Mouse (Mus musculus): Measurements from ENCODE around the gene Klhl10. TPM values are rescaled to one million over a fixed set of nuclear protein-coding genes. Genes with fewer than 3 reads are reported as not detected.

The Klhl10 gene
- polyA plus RNA-seq, 1 experiment from 2014 or later: 0.51 TPM

- H3K36me3 ChIP-seq (replicated peaks): no peaks in the 10 kb centered on the region
- ATAC-seq (ENCODE audit: low FRiP score): no peak
- 87% methylated on average over 11 of the region's 11 CpGs for WGBS
- H3K4me2 ChIP-seq: no peak overlapping the region
- no peak overlapping the region for H3K9ac ChIP-seq
- H3K4me1 ChIP-seq: peaks cover 39% of the 10 kb centered on the region
- H3K27ac ChIP-seq: no peak overlapping the region
- H3K9me3 ChIP-seq: no peaks in the 10 kb centered on the region
- no peak overlapping the region for H3K4me3 ChIP-seq (replicated peaks)
- H3K27me3 ChIP-seq: peaks cover 35% of the 10 kb centered on the region
Measured at GRCm38 (mm10) chr11:100411736-100412135, 30.0 kb upstream of the Klhl10 start.

GRCm38 (mm10) chr11:100413541-100413940 lies 28.2 kb upstream of the Klhl10 start:
- Histone ChIP-seq H3K4me1 (peaks cover 39% of the 10 kb centered on the region), H3K27me3 (peaks cover 40% of the 10 kb centered on the region), H3K4me2 (peak overlapping the region; percentile 74), H3K27ac (no peak overlapping the region), H3K4me3 (replicated peaks) (peak overlapping the region; percentile 54), H3K36me3 (replicated peaks) (no peaks in the 10 kb centered on the region), H3K9ac (peak overlapping the region; percentile 61), H3K9me3 (no peaks in the 10 kb centered on the region)
- WGBS: 80% methylated on average over 11 of the region's 11 CpGs
- no peak for ATAC-seq (ENCODE audit: low FRiP score)

- Histone ChIP-seq H3K9ac (peak within 1 kb of the TSS; percentile 61), H3K36me3 (replicated peaks) (no peaks in the 10 kb centered on the region), H3K4me1 (peaks cover 39% of the 10 kb centered on the region), H3K27me3 (peaks cover 40% of the 10 kb centered on the region), H3K9me3 (no peaks in the 10 kb centered on the region), H3K4me3 (replicated peaks) (peak within 1 kb of the TSS; percentile 54), H3K4me2 (peak within 1 kb of the TSS; percentile 74), H3K27ac (peak within 1 kb of the TSS; percentile 37)
- WGBS: 1% methylated on average over 93 of the region's 93 CpGs
- ATAC-seq (ENCODE audit: low FRiP score): peak; percentile 89
Measured at GRCm38 (mm10) chr11:100414021-100414913, 27.4 kb upstream of the Klhl10 start, which contains the start of gene P3h4. TSS of gene P3h4 (minus strand) at chr11:100414836.

- Histone ChIP-seq H3K9me3 (no peaks in the 10 kb centered on the region), H3K27ac (peak within 1 kb of the TSS; percentile 37), H3K4me1 (peaks cover 39% of the 10 kb centered on the region), H3K4me3 (replicated peaks) (peak within 1 kb of the TSS; percentile 54), H3K36me3 (replicated peaks) (no peaks in the 10 kb centered on the region), H3K27me3 (peaks cover 40% of the 10 kb centered on the region), H3K4me2 (peak within 1 kb of the TSS; percentile 74), H3K9ac (peak within 1 kb of the TSS; percentile 61)
- under 1% methylated on average over 30 of the region's 31 CpGs for WGBS
- ATAC-seq (ENCODE audit: low FRiP score): peak; percentile 49; the same call in 1 of the 2 replicates
Measured at GRCm38 (mm10) chr11:100414914-100415822, 26.5 kb upstream of the Klhl10 start, which contains the start of gene Fkbp10. TSS of gene Fkbp10 (plus strand) at chr11:100415697.

GRCm38 (mm10) chr11:100421537-100421936 lies 20.2 kb upstream of the Klhl10 start:
- Histone ChIP-seq H3K27me3 (peaks cover 7% of the 10 kb centered on the region), H3K9me3 (no peaks in the 10 kb centered on the region), H3K4me1 (no peaks in the 10 kb centered on the region; the same call in 1 of the 2 replicates), H3K4me3 (replicated peaks) (no peak overlapping the region), H3K9ac (no peak overlapping the region), H3K27ac (no peak overlapping the region), H3K4me2 (no peak overlapping the region), H3K36me3 (replicated peaks) (0 out of 2 replicates have a peak, but pooled peaks cover 3% of the 10 kb centered on the region)
- no peak for ATAC-seq (ENCODE audit: low FRiP score)
- 80% methylated on average over 8 of the region's 8 CpGs for WGBS

- H3K36me3 ChIP-seq (replicated peaks): peaks cover 3% of the 10 kb centered on the region; the same call in 1 of the 2 replicates
- ATAC-seq (ENCODE audit: low FRiP score): no peak
- H3K9me3 ChIP-seq: no peaks in the 10 kb centered on the region
- no peak overlapping the region for H3K4me3 ChIP-seq (replicated peaks)
- no peak overlapping the region for H3K27ac ChIP-seq
- no peak overlapping the region; the same call in 1 of the 2 replicates for H3K4me2 ChIP-seq
- WGBS: 96% methylated on average over 7 of the region's 7 CpGs
- no peak overlapping the region for H3K9ac ChIP-seq
- H3K4me1 ChIP-seq: no peaks in the 10 kb centered on the region; the same call in 1 of the 2 replicates
- no peaks in the 10 kb centered on the region for H3K27me3 ChIP-seq
Measured at GRCm38 (mm10) chr11:100423836-100424235, 17.9 kb upstream of the Klhl10 start.

- no peaks in the 10 kb centered on the region for H3K9me3 ChIP-seq
- 0 out of 2 replicates have a peak, but pooled peaks have one; percentile 41 for ATAC-seq (ENCODE audit: low FRiP score)
- H3K27me3 ChIP-seq: no peaks in the 10 kb centered on the region
- H3K9ac ChIP-seq: no peak overlapping the region
- WGBS: 39% methylated on average over 7 of the region's 7 CpGs
- H3K4me1 ChIP-seq: no peaks in the 10 kb centered on the region; the same call in 1 of the 2 replicates
- H3K27ac ChIP-seq: 0 out of 2 replicates have a peak overlapping the region, but pooled peaks have one; percentile 13
- no peak overlapping the region for H3K4me3 ChIP-seq (replicated peaks)
- H3K4me2 ChIP-seq: no peak overlapping the region
- H3K36me3 ChIP-seq (replicated peaks): peaks cover 21% of the 10 kb centered on the region
Measured at GRCm38 (mm10) chr11:100425851-100426250, 15.9 kb upstream of the Klhl10 start.

GRCm38 (mm10) chr11:100426820-100427219 lies 14.9 kb upstream of the Klhl10 start:
- Histone ChIP-seq H3K4me1 (no peaks in the 10 kb centered on the region; the same call in 1 of the 2 replicates), H3K9me3 (no peaks in the 10 kb centered on the region), H3K4me2 (no peak overlapping the region), H3K4me3 (replicated peaks) (no peak overlapping the region), H3K9ac (no peak overlapping the region), H3K27ac (no peak overlapping the region), H3K27me3 (no peaks in the 10 kb centered on the region), H3K36me3 (replicated peaks) (peaks cover 26% of the 10 kb centered on the region)
- ATAC-seq (ENCODE audit: low FRiP score): no peak
- WGBS: 88% methylated on average over 3 of the region's 3 CpGs

GRCm38 (mm10) chr11:100428612-100429199 lies 13.0 kb upstream of the Klhl10 start:
- H3K27ac ChIP-seq: no peak overlapping the region
- no peak overlapping the region for H3K4me3 ChIP-seq (replicated peaks)
- H3K27me3 ChIP-seq: no peaks in the 10 kb centered on the region
- no peaks in the 10 kb centered on the region for H3K9me3 ChIP-seq
- ATAC-seq (ENCODE audit: low FRiP score): no peak
- peaks cover 35% of the 10 kb centered on the region for H3K36me3 ChIP-seq (replicated peaks)
- H3K4me2 ChIP-seq: no peak overlapping the region
- no peaks in the 10 kb centered on the region; the same call in 1 of the 2 replicates for H3K4me1 ChIP-seq
- no peak overlapping the region for H3K9ac ChIP-seq
- 84% methylated on average over 9 of the region's 9 CpGs for WGBS

- no peaks in the 10 kb centered on the region for H3K9me3 ChIP-seq
- 87% methylated on average over 7 of the region's 7 CpGs for WGBS
- no peak overlapping the region for H3K4me2 ChIP-seq
- no peaks in the 10 kb centered on the region for H3K27me3 ChIP-seq
- H3K9ac ChIP-seq: no peak overlapping the region
- no peaks in the 10 kb centered on the region for H3K4me1 ChIP-seq
- peaks cover 40% of the 10 kb centered on the region for H3K36me3 ChIP-seq (replicated peaks)
- no peak overlapping the region for H3K27ac ChIP-seq
- ATAC-seq (ENCODE audit: low FRiP score): no peak
- H3K4me3 ChIP-seq (replicated peaks): no peak overlapping the region
Measured at GRCm38 (mm10) chr11:100430052-100430451, 11.7 kb upstream of the Klhl10 start.

GRCm38 (mm10) chr11:100432002-100432401 lies 9.7 kb upstream of the Klhl10 start:
- peaks cover 3% of the 10 kb centered on the region; the same call in 1 of the 2 replicates for H3K4me1 ChIP-seq
- no peak overlapping the region for H3K4me3 ChIP-seq (replicated peaks)
- no peaks in the 10 kb centered on the region for H3K9me3 ChIP-seq
- no peak for ATAC-seq (ENCODE audit: low FRiP score)
- peaks cover 52% of the 10 kb centered on the region for H3K36me3 ChIP-seq (replicated peaks)
- 95% methylated on average over 5 of the region's 5 CpGs for WGBS
- no peak overlapping the region for H3K9ac ChIP-seq
- no peak overlapping the region for H3K27ac ChIP-seq
- H3K27me3 ChIP-seq: no peaks in the 10 kb centered on the region
- no peak overlapping the region for H3K4me2 ChIP-seq
